Mouse (Mus musculus): ENCODE measurements around the gene Mpped1. TPM values are rescaled to one million over a fixed set of nuclear protein-coding genes. Genes with fewer than 3 reads are reported as not detected.

Gene Mpped1
- polyA plus RNA-seq, 1 experiment from 2014 or later: 4.9 TPM

GRCm38 (mm10) chr15:83853400-83853811, 74.1 kb downstream of the Mpped1 start:
- H3K4me3 ChIP-seq: no peak overlapping the region
- H3K9ac ChIP-seq: no peak overlapping the region
- peaks cover 5% of the 10 kb centered on the region; the same call in 1 of the 2 replicates for H3K4me1 ChIP-seq
- no peaks in the 10 kb centered on the region for H3K36me3 ChIP-seq
- no peak overlapping the region for H3K4me2 ChIP-seq (replicated peaks)
- WGBS: 64% methylated on average over 5 of the region's 5 CpGs
- no peaks in the 10 kb centered on the region for H3K27me3 ChIP-seq
- H3K9me3 ChIP-seq (replicated peaks): no peaks in the 10 kb centered on the region
- no peak for ATAC-seq (ENCODE audit: low FRiP score)
- H3K27ac ChIP-seq: no peak overlapping the region

GRCm38 (mm10) chr15:83857129-83857528, 77.9 kb downstream of the Mpped1 start:
- H3K9me3 ChIP-seq (replicated peaks): no peaks in the 10 kb centered on the region
- H3K4me1 ChIP-seq: no peaks in the 10 kb centered on the region
- H3K27me3 ChIP-seq: no peaks in the 10 kb centered on the region
- H3K4me2 ChIP-seq (replicated peaks): no peak overlapping the region
- no peak overlapping the region for H3K4me3 ChIP-seq
- WGBS: 18% methylated on average over 8 of the region's 8 CpGs
- no peak for ATAC-seq (ENCODE audit: low FRiP score)
- no peak overlapping the region for H3K9ac ChIP-seq
- no peak overlapping the region for H3K27ac ChIP-seq
- no peaks in the 10 kb centered on the region for H3K36me3 ChIP-seq

DNA sequence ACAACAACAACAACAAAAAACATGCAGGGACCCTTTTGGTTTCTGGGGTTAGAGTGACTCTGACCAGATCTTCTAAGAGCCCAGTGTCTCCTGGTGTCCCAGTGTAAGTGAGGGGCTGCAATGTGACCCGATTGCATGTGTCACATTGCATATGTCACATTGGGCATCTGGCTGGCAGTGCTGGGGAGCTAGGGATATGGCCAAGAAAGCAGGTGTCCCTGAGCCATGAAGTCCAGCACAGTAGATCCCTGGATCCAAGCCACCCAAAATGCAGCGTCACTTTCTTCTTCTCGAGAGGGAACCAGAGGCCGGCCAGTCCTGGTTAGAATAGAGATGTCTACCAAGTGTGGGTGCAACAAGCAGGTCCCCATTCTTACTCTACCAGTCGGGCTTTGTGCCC, 86.4 kb downstream of the Mpped1 start:
- H3K4me2 ChIP-seq (replicated peaks): no peak overlapping the region
- no peaks in the 10 kb centered on the region for H3K4me1 ChIP-seq
- H3K9ac ChIP-seq: no peak overlapping the region
- H3K36me3 ChIP-seq: no peaks in the 10 kb centered on the region
- no peak overlapping the region for H3K27ac ChIP-seq
- peaks cover 14% of the 10 kb centered on the region; the same call in 1 of the 2 replicates for H3K27me3 ChIP-seq
- 95% methylated on average over 5 of the region's 5 CpGs for WGBS
- no peak overlapping the region for H3K4me3 ChIP-seq
- H3K9me3 ChIP-seq (replicated peaks): no peaks in the 10 kb centered on the region
- no peak for ATAC-seq (ENCODE audit: low FRiP score)

GRCm38 (mm10) chr15:83870936-83871335, 91.7 kb downstream of the Mpped1 start:
- peaks cover 17% of the 10 kb centered on the region; the same call in 1 of the 2 replicates for H3K27me3 ChIP-seq
- no peaks in the 10 kb centered on the region for H3K36me3 ChIP-seq
- no peaks in the 10 kb centered on the region for H3K9me3 ChIP-seq (replicated peaks)
- 6% methylated on average over 16 of the region's 17 CpGs for WGBS
- H3K4me2 ChIP-seq (replicated peaks): peak overlapping the region; percentile 26
- peaks cover 15% of the 10 kb centered on the region for H3K4me1 ChIP-seq
- ATAC-seq (ENCODE audit: low FRiP score): no peak
- no peak overlapping the region for H3K9ac ChIP-seq
- H3K27ac ChIP-seq: no peak overlapping the region
- no peak overlapping the region for H3K4me3 ChIP-seq

DNA sequence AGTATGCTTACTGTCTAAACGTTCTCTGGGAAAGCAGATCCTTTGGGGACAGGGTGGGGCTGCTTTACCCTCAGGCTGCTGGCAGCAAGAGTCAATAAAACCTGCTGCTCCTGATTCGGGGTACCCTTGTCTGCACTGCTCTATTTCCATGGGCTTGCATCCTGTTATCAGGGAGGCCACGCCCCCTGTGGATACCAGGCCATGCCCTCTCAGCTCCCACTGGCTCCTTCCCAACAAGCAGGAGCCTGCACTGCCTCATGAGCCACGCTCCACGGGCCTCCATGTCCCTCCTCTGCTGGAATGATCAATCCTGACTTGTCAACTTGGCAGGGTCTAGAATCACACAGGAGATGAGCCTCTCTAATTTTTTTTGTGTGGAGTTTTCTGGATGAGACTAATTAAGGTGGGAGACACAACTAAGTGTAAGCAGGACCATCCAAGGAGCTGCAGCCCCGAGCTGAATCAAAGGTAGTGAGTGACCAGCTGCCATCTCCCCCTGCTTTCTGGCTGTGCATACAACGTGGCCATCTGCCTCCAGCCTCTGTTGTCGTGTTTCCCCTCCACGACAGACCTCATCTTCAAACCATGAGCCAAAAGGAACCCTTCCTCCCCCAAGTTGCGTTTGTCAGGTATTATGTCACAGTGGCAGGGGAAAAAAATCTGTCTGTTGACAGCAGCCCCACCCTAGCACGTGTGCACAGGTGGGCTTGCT, 98.0 kb downstream of the Mpped1 start:
- no peak for ATAC-seq (ENCODE audit: low FRiP score)
- H3K4me3 ChIP-seq: no peak overlapping the region
- 57% methylated on average over 11 of the region's 11 CpGs for WGBS
- peaks cover 5% of the 10 kb centered on the region for H3K4me1 ChIP-seq
- no peaks in the 10 kb centered on the region for H3K36me3 ChIP-seq
- no peaks in the 10 kb centered on the region for H3K27me3 ChIP-seq
- no peak overlapping the region for H3K27ac ChIP-seq
- H3K9me3 ChIP-seq (replicated peaks): no peaks in the 10 kb centered on the region
- H3K4me2 ChIP-seq (replicated peaks): no peak overlapping the region
- H3K9ac ChIP-seq: no peak overlapping the region

GRCm38 (mm10) chr15:83877898-83878297, 98.6 kb downstream of the Mpped1 start:
- peaks cover 3% of the 10 kb centered on the region; the same call in 1 of the 2 replicates for H3K4me1 ChIP-seq
- H3K9ac ChIP-seq: no peak overlapping the region
- no peaks in the 10 kb centered on the region for H3K9me3 ChIP-seq (replicated peaks)
- H3K27ac ChIP-seq: no peak overlapping the region
- H3K4me3 ChIP-seq: no peak overlapping the region
- no peaks in the 10 kb centered on the region for H3K36me3 ChIP-seq
- ATAC-seq (ENCODE audit: low FRiP score): no peak
- no peaks in the 10 kb centered on the region for H3K27me3 ChIP-seq
- H3K4me2 ChIP-seq (replicated peaks): no peak overlapping the region
- WGBS: 90% methylated on average over 2 of the region's 2 CpGs

DNA sequence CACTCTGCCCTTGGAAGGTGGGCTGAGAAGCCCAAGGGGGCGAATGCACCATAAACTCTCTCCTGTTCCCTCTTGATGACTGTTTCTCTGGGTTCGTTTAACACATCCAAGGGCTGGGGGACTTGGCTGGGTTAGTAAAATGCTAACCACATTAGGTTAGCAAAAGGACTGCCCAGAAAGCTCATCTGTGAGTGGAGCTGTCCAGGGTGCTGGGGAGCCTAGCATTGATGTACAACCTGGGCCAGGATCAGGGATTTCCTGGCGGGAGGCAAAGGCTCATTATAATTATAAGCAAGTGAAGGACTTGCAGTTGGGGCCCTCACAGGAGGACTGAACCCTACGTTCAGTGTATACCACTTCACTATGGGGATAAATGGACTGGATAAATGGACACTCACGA, 100.6 kb downstream of the Mpped1 start:
- Histone ChIP-seq H3K9me3 (replicated peaks) (no peaks in the 10 kb centered on the region), H3K36me3 (no peaks in the 10 kb centered on the region), H3K27me3 (no peaks in the 10 kb centered on the region), H3K4me2 (replicated peaks) (no peak overlapping the region), H3K4me1 (0 out of 2 replicates have a peak, but pooled peaks cover 3% of the 10 kb centered on the region), H3K9ac (no peak overlapping the region), H3K27ac (no peak overlapping the region), H3K4me3 (no peak overlapping the region)
- ATAC-seq (ENCODE audit: low FRiP score): no peak
- 24% methylated on average over 5 of the region's 5 CpGs for WGBS

DNA sequence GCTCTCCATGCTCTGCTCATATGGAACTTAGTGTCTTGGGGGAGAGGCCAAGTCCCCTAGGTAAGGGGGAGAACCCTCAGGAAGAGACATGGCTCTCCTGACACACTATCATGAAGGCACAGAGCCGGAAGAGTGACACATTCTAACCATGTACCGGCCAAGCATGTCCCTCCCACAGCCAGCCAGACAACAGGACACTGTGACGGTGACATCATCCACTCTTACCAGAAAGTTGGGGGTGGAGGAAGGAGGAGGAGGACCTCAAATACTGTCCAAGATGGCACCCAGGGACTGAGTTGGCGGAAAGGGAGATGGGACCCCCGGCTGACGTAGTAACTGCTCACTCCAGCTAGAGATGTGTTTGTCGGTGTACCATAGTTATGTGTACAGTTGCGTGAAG, 104.6 kb downstream of the Mpped1 start:
- WGBS: 95% methylated on average over 8 of the region's 8 CpGs

GRCm38 (mm10) chr15:83884291-83884690, 105.0 kb downstream of the Mpped1 start:
- Histone ChIP-seq H3K9me3 (replicated peaks) (no peaks in the 10 kb centered on the region), H3K36me3 (no peaks in the 10 kb centered on the region), H3K4me3 (no peak overlapping the region), H3K9ac (no peak overlapping the region), H3K4me1 (0 out of 2 replicates have a peak, but pooled peaks cover 3% of the 10 kb centered on the region), H3K4me2 (replicated peaks) (no peak overlapping the region), H3K27ac (no peak overlapping the region), H3K27me3 (no peaks in the 10 kb centered on the region)
- 86% methylated on average over 9 of the region's 9 CpGs for WGBS
- ATAC-seq (ENCODE audit: low FRiP score): no peak

More for the DNA sequence above, 104.6 kb downstream of the Mpped1 start:
- H3K4me1 ChIP-seq: 0 out of 2 replicates have a peak, but pooled peaks cover 3% of the 10 kb centered on the region
- no peak for ATAC-seq (ENCODE audit: low FRiP score)
- no peaks in the 10 kb centered on the region for H3K36me3 ChIP-seq
- no peak overlapping the region for H3K4me2 ChIP-seq (replicated peaks)
- H3K9ac ChIP-seq: no peak overlapping the region
- H3K4me3 ChIP-seq: no peak overlapping the region
- H3K9me3 ChIP-seq (replicated peaks): no peaks in the 10 kb centered on the region
- H3K27ac ChIP-seq: no peak overlapping the region
- no peaks in the 10 kb centered on the region for H3K27me3 ChIP-seq

DNA sequence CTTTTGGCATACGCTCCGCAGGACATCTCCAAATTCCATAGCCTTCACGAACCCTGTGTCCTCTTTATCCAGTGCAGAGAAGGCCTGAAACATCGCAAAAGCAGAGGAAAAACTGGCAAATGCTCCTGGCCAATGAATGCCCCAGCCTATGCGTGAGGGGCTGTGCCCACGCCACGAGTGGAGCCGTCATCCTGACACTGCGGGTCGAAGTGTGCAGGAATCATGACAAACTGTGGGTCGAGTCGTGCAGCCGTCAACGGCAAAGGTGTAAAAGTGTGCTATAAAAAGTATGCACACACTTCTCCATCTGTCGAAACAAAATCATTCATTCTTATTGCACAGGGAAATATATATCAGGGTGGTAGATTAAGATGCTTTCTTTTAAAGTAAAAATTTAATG, 113.6 kb downstream of the Mpped1 start:
- H3K27me3 ChIP-seq: peaks cover 13% of the 10 kb centered on the region
- no peak overlapping the region for H3K27ac ChIP-seq
- ATAC-seq (ENCODE audit: low FRiP score): no peak
- H3K4me3 ChIP-seq: no peak overlapping the region
- H3K4me2 ChIP-seq (replicated peaks): no peak overlapping the region
- H3K9me3 ChIP-seq (replicated peaks): no peaks in the 10 kb centered on the region
- WGBS: 85% methylated on average over 15 of the region's 15 CpGs
- no peaks in the 10 kb centered on the region for H3K4me1 ChIP-seq
- no peaks in the 10 kb centered on the region for H3K36me3 ChIP-seq
- no peak overlapping the region for H3K9ac ChIP-seq

DNA sequence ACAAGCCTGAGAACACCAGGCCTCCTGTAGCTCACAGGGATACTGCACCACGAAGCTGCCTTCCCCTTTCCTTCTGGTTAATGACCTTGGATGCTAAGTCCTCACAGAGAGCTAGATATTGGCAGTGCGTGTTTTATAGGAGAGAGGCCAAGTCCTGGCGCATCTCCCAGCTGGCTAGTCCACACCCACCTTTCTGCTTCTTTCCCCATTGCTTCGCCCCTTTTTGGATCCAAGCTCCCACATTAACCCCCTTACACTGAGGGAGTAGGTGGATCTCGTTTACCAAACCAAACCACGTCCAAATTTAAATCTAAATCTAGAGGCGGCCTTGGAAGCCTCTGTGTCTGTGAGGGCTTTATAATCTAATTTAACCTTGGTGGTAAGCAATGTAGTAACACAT, 115.0 kb downstream of the Mpped1 start:
- Histone ChIP-seq H3K9me3 (replicated peaks) (no peaks in the 10 kb centered on the region), H3K27me3 (peaks cover 13% of the 10 kb centered on the region), H3K36me3 (no peaks in the 10 kb centered on the region), H3K4me2 (replicated peaks) (no peak overlapping the region), H3K27ac (no peak overlapping the region), H3K4me1 (no peaks in the 10 kb centered on the region), H3K9ac (no peak overlapping the region), H3K4me3 (no peak overlapping the region)
- ATAC-seq (ENCODE audit: low FRiP score): no peak
- 85% methylated on average over 7 of the region's 7 CpGs for WGBS

- H3K4me3 ChIP-seq: no peak overlapping the region
- ATAC-seq (ENCODE audit: low FRiP score): no peak
- no peaks in the 10 kb centered on the region for H3K4me1 ChIP-seq
- H3K36me3 ChIP-seq: no peaks in the 10 kb centered on the region
- no peaks in the 10 kb centered on the region for H3K9me3 ChIP-seq (replicated peaks)
- H3K4me2 ChIP-seq (replicated peaks): no peak overlapping the region
- no peak overlapping the region for H3K9ac ChIP-seq
- H3K27ac ChIP-seq: no peak overlapping the region
- peaks cover 13% of the 10 kb centered on the region for H3K27me3 ChIP-seq
- 19% methylated on average over 9 of the region's 9 CpGs for WGBS
Observed at GRCm38 (mm10) chr15:83896011-83896410, 116.7 kb downstream of the Mpped1 start.

DNA sequence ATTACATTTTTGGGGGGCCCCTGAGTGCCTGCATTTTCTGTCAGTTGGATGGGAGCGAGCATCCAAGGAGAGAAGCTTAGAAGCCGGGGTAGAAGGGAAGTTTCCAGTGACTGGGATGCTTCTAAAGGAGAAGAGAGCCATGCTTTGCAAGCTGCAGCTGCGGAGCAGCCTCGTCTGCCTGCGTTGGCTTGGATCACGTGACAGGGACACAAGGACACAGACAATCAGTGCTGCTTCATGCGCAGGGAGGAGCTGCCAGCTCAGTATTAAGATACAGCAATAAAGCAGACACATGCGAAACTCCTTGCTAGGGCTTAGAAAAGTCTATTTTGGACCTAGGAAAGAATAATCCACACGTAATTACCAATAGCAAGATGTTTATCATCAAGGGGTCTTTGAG, 118.0 kb downstream of the Mpped1 start:
- Histone ChIP-seq H3K27ac (no peak overlapping the region), H3K9ac (no peak overlapping the region), H3K27me3 (peaks cover 13% of the 10 kb centered on the region), H3K4me3 (no peak overlapping the region), H3K36me3 (no peaks in the 10 kb centered on the region), H3K4me1 (no peaks in the 10 kb centered on the region), H3K4me2 (replicated peaks) (no peak overlapping the region), H3K9me3 (replicated peaks) (no peaks in the 10 kb centered on the region)
- WGBS: 50% methylated on average over 9 of the region's 9 CpGs
- 0 out of 2 replicates have a peak, but pooled peaks have one; percentile 54 for ATAC-seq (ENCODE audit: low FRiP score)
